Mouse (Mus musculus) CH12.LX (cell line): ENCODE measurements around the gene Map1lc3b. TPM values are rescaled to one million over a fixed set of nuclear protein-coding genes. Genes with fewer than 3 reads are reported as not detected.

ENCODE experiments used
- DNase-seq: peaks from one replicate; pipeline ENCODE4 v3.0.0-alpha.2; 2013; ENCODE audit errors: extremely low read depth
- H3K27ac ChIP-seq: 2 replicates; pipeline ENCODE4 v1.5.1; 2012; ENCODE audit warnings: low read depth, mild to moderate bottlenecking, control low read depth, moderate library complexity; ENCODE audit not compliant: insufficient read depth
- H3K27me3 ChIP-seq: replicated peaks from 2 replicates; pipeline ENCODE3; 2012; ENCODE audit warnings: inconsistent platforms
- H3K36me3 ChIP-seq, 2 experiments: replicated peaks in 1 of 2; 2 replicates each; pipeline versions ENCODE3 to v1.6.1; 2012; ENCODE audit warnings: inconsistent platforms in 1 of 2, low read length in 1 of 2, mild to moderate bottlenecking in 1 of 2, mixed read lengths in 1 of 2, moderate library complexity in 1 of 2; ENCODE audit not compliant: control insufficient read depth in 1 of 2, insufficient read depth in 1 of 2
- H3K4me1 ChIP-seq, 2 experiments: 2 replicates each; pipeline ENCODE4 v1.6.1; 2012; ENCODE audit warnings: inconsistent platforms in 1 of 2, moderate library complexity in 1 of 2; ENCODE audit not compliant: insufficient read depth in 2 of 2, control insufficient read depth in 1 of 2
- H3K4me2 ChIP-seq: 2 replicates; pipeline ENCODE4 v1.6.1; 2012; ENCODE audit warnings: low read depth, mild to moderate bottlenecking, control low read depth; ENCODE audit not compliant: poor library complexity, insufficient read depth, severe bottlenecking
- H3K4me3 ChIP-seq, 3 experiments: fragments of 150-350 bp in 1 of 3; sonication (generic) in 1 of 3; replicated peaks in 1 of 3; 2 replicates each; pipeline versions ENCODE3 to v1.5.1; 2011 to 2012; ENCODE audit warnings: low read depth in 2 of 3, low read length in 2 of 3, mild to moderate bottlenecking in 2 of 3, moderate library complexity in 2 of 3, control low read depth in 1 of 3, improper control_type of control experiment in 1 of 3, inconsistent platforms in 1 of 3, mixed read lengths in 1 of 3; ENCODE audit not compliant: poor library complexity in 1 of 3
- H3K79me2 ChIP-seq: replicated peaks from 2 replicates; pipeline ENCODE4 v1.6.1; 2012; ENCODE audit warnings: mild to moderate bottlenecking, moderate library complexity; ENCODE audit not compliant: control insufficient read depth, poor library complexity, insufficient read depth, severe bottlenecking; ENCODE audit errors: extremely low read depth
- H3K9ac ChIP-seq: 2 replicates; pipeline ENCODE4 v1.6.1; 2012; ENCODE audit warnings: low read depth, mild to moderate bottlenecking, control low read depth, moderate library complexity; ENCODE audit not compliant: insufficient read depth
- H3K9me3 ChIP-seq: replicated peaks from 2 replicates; pipeline ENCODE3; 2012; ENCODE audit warnings: low read length, inconsistent platforms, mixed read lengths
- BHLHE40 ChIP-seq: IDR thresholded peaks from 2 replicates; pipeline ENCODE4 v1.6.1; 2011; ENCODE audit warnings: mild to moderate bottlenecking, low read depth, low read length, improper control_type of control experiment
- CHD1 ChIP-seq: IDR thresholded peaks from 2 replicates; pipeline ENCODE4 v1.6.1; 2012; ENCODE audit warnings: low read depth, low read length, improper control_type of control experiment, inconsistent platforms
- CHD2 ChIP-seq: IDR thresholded peaks from 2 replicates; pipeline ENCODE4 v1.6.1; 2011; ENCODE audit warnings: low read length, improper control_type of control experiment
- ELF1 ChIP-seq: IDR thresholded peaks from 2 replicates; pipeline ENCODE4 v1.6.1; 2014; ENCODE audit warnings: low read depth, mild to moderate bottlenecking, inconsistent platforms, low read length, improper control_type of control experiment
- ETS1 ChIP-seq: conservative IDR thresholded peaks from 2 replicates; pipeline ENCODE4 v1.6.1; 2012; ENCODE audit warnings: low read depth, mild to moderate bottlenecking, inconsistent platforms, low read length, improper control_type of control experiment, moderate library complexity
- GABPA ChIP-seq: IDR thresholded peaks from 2 replicates; pipeline ENCODE4 v1.6.1; 2012; ENCODE audit warnings: low read depth, low read length, improper control_type of control experiment, inconsistent platforms; ENCODE audit not compliant: insufficient replicate concordance
- IRF4 ChIP-seq: IDR thresholded peaks from 2 replicates; pipeline ENCODE4 v1.6.1; 2014; ENCODE audit warnings: low read depth, mild to moderate bottlenecking, inconsistent platforms, low read length, improper control_type of control experiment
- JUN ChIP-seq: IDR thresholded peaks from 2 replicates; pipeline ENCODE4 v1.6.1; 2011; ENCODE audit warnings: low read depth, mild to moderate bottlenecking, low read length, improper control_type of control experiment, moderate library complexity; ENCODE audit not compliant: insufficient read depth
- KAT2A ChIP-seq: IDR thresholded peaks from 2 replicates; pipeline ENCODE4 v1.6.1; 2012; ENCODE audit warnings: low read length, improper control_type of control experiment, inconsistent platforms; ENCODE audit not compliant: insufficient replicate concordance
- MAFK ChIP-seq: IDR thresholded peaks from 2 replicates; pipeline ENCODE4 v1.6.1; 2011; ENCODE audit warnings: low read length, improper control_type of control experiment; ENCODE audit not compliant: insufficient replicate concordance
- MXI1 ChIP-seq: IDR thresholded peaks from 2 replicates; pipeline ENCODE4 v1.6.1; 2011; ENCODE audit warnings: mild to moderate bottlenecking, low read depth, low read length, improper control_type of control experiment
- MYC ChIP-seq: IDR thresholded peaks from 2 replicates; pipeline ENCODE4 v1.6.1; 2011; ENCODE audit warnings: low read depth, mild to moderate bottlenecking, improper control_type of control experiment, low read length
- NRF1 ChIP-seq: IDR thresholded peaks from 2 replicates; pipeline ENCODE4 v1.6.1; 2014; ENCODE audit warnings: low read depth, mild to moderate bottlenecking, inconsistent platforms, low read length, improper control_type of control experiment, moderate library complexity
- POLR2A ChIP-seq: IDR thresholded peaks from 2 replicates; pipeline ENCODE4 v1.6.1; 2011; ENCODE audit warnings: low read depth, mild to moderate bottlenecking, improper control_type of control experiment, low read length
- SMC3 ChIP-seq: IDR thresholded peaks from 2 replicates; pipeline ENCODE4 v1.6.1; 2011; ENCODE audit warnings: low read depth, low read length, improper control_type of control experiment
- UBTF ChIP-seq: IDR thresholded peaks from 2 replicates; pipeline ENCODE4 v1.6.1; 2012; ENCODE audit warnings: low read depth, mild to moderate bottlenecking, inconsistent platforms, low read length, improper control_type of control experiment, moderate library complexity
- USF1 ChIP-seq: IDR thresholded peaks from 2 replicates; pipeline ENCODE4 v1.6.1; 2014; ENCODE audit warnings: low read depth, mild to moderate bottlenecking, inconsistent platforms, low read length, improper control_type of control experiment
- USF2 ChIP-seq: conservative IDR thresholded peaks from 2 replicates; pipeline ENCODE4 v1.6.1; 2011; ENCODE audit warnings: low read depth, low read length, improper control_type of control experiment
- ZNF384 ChIP-seq: IDR thresholded peaks from 2 replicates; pipeline ENCODE4 v1.6.1; 2012; ENCODE audit warnings: low read depth, low read length, improper control_type of control experiment, inconsistent platforms
- dilution Hi-C: fragments of 300-500 bp; cut with MboI; formaldehyde crosslinking; loops from 2 replicates; pipeline ENCODE4 v1.14.3; 2020; ENCODE audit warnings: low sequenced_read_pairs; ENCODE audit not compliant: extremely low pct_unique_long_range_greater_than_20kb, extremely low pct_ligation_motif_present
- in situ Hi-C: fragments of 300-500 bp; cut with MboI; formaldehyde crosslinking; loops from 3 replicates; pipeline ENCODE4 v1.14.3; 2019; ENCODE audit warnings: low sequenced_read_pairs, low pct_ligation_motif_present, low pct_unique_long_range_greater_than_20kb, mixed read lengths
- polyA plus RNA-seq: library from polyadenylated mRNA; unstranded; fragments of >175 nt; gene quantifications from 2 replicates; pipeline ENCODE4 v1.2.1, GENCODE M21; 2012; ENCODE audit warnings: low read depth; ENCODE audit not compliant: insufficient read length
- total RNA-seq, 2 experiments: library from RNA; depleted of rRNA; stranded (reverse); fragments of 300-350 nt in 1 of 2; fragments of >200 nt in 1 of 2; gene quantifications; 2 replicates each; pipeline ENCODE4 v1.2.3; 2012 to 2014

Gene Map1lc3b
- total and polyA plus RNA-seq, 3 experiments, result 45.7 to 55.8 (median 48.9) TPM

DNA sequence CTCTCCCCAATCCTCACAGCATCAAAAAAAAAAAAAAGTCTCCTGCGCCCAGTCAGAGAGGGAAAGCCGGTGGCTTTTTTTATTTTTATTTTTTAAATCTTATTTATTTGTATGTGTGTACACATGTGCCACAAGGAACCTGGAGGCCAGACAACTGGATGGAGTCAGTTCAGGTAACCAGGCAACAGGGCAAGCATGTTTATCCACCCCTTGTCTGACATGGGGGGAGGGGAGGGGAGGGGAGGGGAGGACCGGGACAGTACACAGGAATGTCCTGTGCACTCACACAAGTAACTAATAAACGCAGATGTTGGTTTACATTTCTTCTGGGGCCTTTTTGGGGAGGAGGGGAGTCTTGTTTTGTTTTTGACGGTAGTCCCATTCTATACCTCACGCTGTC, 26.5 kb upstream of the Map1lc3b start:
- no peak overlapping the region for H3K4me2 ChIP-seq
- no peak overlapping the region for H3K27ac ChIP-seq
- H3K79me2 ChIP-seq, result no peaks in the 10 kb centered on the region
- peaks cover 27 to 91% of the 10 kb centered on the region in 2 experiments for H3K36me3 ChIP-seq
- in situ Hi-C loops, result no loop called here
- no peaks in the 10 kb centered on the region for H3K27me3 ChIP-seq
- H3K4me3 ChIP-seq, result no peak overlapping the region
- 0 out of 4 replicates have a peak, but pooled peaks cover 0 to 3% of the 10 kb centered on the region in 2 experiments for H3K4me1 ChIP-seq
- TF ChIP-seq UBTF, result no peak
- no peak for TF ChIP-seq JUN
- TF ChIP-seq ZNF384, result no peak
- no peak for TF ChIP-seq GABPA
- TF ChIP-seq ETS1, result no peak
- TF ChIP-seq BHLHE40, result no peak
- no peak for TF ChIP-seq SMC3
- TF ChIP-seq IRF4, result no peak
- no peak for TF ChIP-seq USF2
- TF ChIP-seq NRF1, result no peak
- TF ChIP-seq ELF1, result no peak
- no peak for TF ChIP-seq CHD2
- no peak for TF ChIP-seq MAFK
- no peak for TF ChIP-seq CHD1
- no peak for TF ChIP-seq MXI1
- no peak for TF ChIP-seq KAT2A
- TF ChIP-seq, all 38 proteins: peak for 0
- dilution Hi-C loops, result no loop called here
- DNase-seq, result no peak
- no peak overlapping the region for H3K9ac ChIP-seq
- no peaks in the 10 kb centered on the region for H3K9me3 ChIP-seq

DNA sequence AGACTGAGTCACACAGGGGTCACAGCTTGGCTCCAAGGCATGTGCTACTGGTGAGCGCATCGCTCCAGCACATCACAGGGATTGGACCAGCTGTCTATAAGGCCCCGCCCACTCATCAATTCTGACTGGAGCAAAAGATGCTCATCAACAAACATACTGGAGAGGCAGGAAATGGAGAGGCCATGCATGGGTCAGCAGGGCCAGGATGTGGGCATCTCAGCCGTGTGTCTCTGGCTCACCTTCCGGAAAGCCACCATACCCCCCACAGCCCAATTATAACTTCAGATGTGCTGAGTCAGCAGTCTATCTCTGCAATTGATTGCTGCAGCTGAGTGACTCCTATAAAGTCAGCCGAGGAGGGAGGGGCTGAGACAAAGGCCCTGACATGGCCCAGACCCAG, 21.8 kb upstream of the Map1lc3b start:
- dilution Hi-C loops, result no loop called here
- TF ChIP-seq MYC (no peak), MAFK (peak; percentile 93), USF1 (no peak), UBTF (no peak), USF2 (no peak), NRF1 (no peak), POLR2A (no peak), MXI1 (no peak)
- TF ChIP-seq, all 38 proteins: peak for 1
- no peaks in the 10 kb centered on the region for H3K27me3 ChIP-seq
- no peak overlapping the region for H3K4me2 ChIP-seq
- H3K9ac ChIP-seq, result no peak overlapping the region
- H3K4me3 ChIP-seq, result no peak overlapping the region
- no peaks in the 10 kb centered on the region for H3K9me3 ChIP-seq
- H3K36me3 ChIP-seq, result peaks cover 14 to 90% of the 10 kb centered on the region in 2 experiments
- 0 out of 4 replicates have a peak, but pooled peaks cover 0 to 3% of the 10 kb centered on the region in 2 experiments for H3K4me1 ChIP-seq
- in situ Hi-C loops, result no loop called here
- H3K27ac ChIP-seq, result no peak overlapping the region
- peaks cover 6% of the 10 kb centered on the region for H3K79me2 ChIP-seq
- no peak for DNase-seq
